Mouse (Mus musculus) common myeloid progenitor, adult 5-6 weeks (primary cell): ENCODE measurements around the gene C1ql2. TPM values are rescaled to one million over a fixed set of nuclear protein-coding genes. Genes with fewer than 3 reads are reported as not detected.

Experiments used
- ATAC-seq: replicated peaks from 2 replicates; pipeline ENCODE4 v1.8.0; 2016; ENCODE audit warnings: low read depth, mild to moderate bottlenecking, moderate TSS enrichment, inconsistent platforms; ENCODE audit not compliant: poor library complexity, severe bottlenecking
- total RNA-seq: library from RNA; stranded (forward); fragments of 200-1000, 187-1606 nt; gene quantifications from 2 replicates; pipeline ENCODE4 v1.2.3, GENCODE M21; 2017

The C1ql2 gene
- total RNA-seq, 1 experiment from 2014 or later, result not detected

DNA sequence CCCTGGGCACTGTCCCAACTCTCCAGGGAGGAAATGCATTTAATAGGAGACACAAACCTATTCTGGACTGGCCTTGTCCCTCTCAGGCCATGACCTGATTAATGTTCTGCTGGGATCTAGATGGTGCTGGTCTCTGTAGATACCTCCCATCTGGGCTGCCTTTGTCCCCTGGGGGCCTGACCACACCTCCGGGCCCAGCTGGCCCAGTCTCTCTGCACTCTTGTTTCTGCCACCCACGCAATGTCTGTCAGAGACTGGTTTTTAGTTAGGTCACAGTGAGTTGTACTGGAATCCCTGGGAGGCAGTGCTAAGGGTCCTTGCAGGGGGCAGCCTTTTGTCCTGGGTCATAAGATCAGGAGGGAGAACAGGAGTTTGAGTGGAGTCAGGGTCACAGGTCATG lies 34.5 kb downstream of the C1ql2 start:
- no peak for ATAC-seq

DNA sequence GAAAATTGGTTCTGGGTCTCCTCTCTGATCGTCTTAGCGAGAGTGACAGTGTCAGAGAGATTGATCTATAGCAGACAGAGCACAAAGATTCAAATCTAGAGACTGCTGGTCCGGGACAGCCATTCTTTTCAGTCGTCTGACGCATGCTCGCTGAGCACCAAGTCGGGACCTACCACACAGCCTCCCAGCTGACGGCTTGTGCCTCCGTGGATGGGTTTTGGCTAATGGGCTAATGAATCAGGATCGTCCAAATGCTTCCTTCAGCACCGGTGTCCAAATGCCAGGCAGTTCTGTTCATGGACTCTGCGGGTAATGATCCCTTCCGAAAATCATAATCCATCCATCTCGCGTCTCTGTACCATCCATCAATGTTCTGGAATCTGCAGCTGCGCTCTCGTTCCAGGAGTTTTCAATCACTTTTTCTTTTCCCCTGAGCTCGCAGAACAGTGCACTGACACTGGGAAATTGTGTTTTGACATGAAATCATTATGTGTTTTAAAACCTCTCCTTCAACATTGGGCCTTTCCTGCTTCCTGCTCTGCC lies 44.7 kb downstream of the C1ql2 start:
- no peak for ATAC-seq

DNA sequence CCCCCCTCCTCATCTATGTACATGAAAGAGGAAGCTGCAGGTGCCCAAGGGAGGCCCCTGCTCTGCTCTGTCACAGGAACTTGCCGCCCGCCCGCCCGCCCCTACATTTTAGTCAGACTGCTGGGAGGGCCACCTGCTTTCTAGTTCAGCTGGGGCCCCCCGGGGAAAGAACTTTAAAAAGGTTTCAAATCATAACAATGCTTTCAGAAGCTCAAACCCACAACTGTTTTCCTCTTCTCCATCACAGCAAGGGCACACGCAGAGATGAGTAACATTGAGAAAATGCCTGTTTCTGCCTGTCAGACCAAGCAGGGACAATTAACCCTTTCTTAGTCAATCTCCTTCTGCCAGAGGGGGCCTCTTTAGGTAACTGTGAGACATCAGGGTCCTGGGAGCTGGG lies 49.4 kb downstream of the C1ql2 start:
- no peak for ATAC-seq

DNA sequence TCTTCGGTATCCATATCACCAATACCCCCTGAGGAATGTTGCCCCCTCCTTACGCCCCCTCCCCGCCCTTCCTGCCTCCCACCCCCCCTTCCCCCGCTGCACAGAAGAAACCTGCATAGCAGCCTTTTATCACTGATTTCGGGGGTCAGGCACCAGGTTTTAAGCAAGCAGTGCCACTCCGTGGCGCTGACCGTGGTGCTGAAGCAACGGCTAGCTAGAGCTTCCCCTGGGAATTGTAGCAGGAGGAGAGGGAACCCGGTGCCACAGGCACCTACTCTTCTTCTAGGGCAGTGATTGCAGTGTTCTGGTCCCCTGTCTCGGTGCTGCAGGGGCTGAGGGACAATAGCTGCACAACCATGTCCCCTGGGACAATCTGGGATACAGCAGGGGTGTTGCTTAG lies 50.0 kb downstream of the C1ql2 start:
- 0 out of 2 replicates have a peak, but pooled peaks have one; percentile 39 for ATAC-seq

Other genes starting within 250 kb of the C1ql2 start
- gene Dbi, start 219.5 kb upstream of the C1ql2 start, total RNA-seq, result 294 and 313 TPM in 2 replicates
- 4.1 and 12.9 TPM in 2 replicates for gene 3110009E18Rik, start 219.4 kb upstream of the C1ql2 start, total RNA-seq
- gene Steap3, start 67.9 kb upstream of the C1ql2 start, total RNA-seq, result 21.2 and 30.0 TPM in 2 replicates
- 0.87 TPM in 1 of 2 replicates, not detected in the other for gene Marco, start 164.4 kb downstream of the C1ql2 start, total RNA-seq